Mouse (Mus musculus) cortical plate, adult 2 months (tissue): ENCODE measurements around the gene Lpp.

Source experiments
- CTCF ChIP-seq: fragments of 200-500 bp; IDR thresholded peaks from 2 replicates; pipeline ENCODE4 v1.5.1; 2011; ENCODE audit warnings: mild to moderate bottlenecking, control low read depth, low read length; ENCODE audit not compliant: insufficient read depth; ENCODE audit errors: extremely low read depth
- POLR2A ChIP-seq: fragments of 200-500 bp; IDR thresholded peaks from 2 replicates; pipeline ENCODE4 v1.6.1; 2011; ENCODE audit warnings: mild to moderate bottlenecking, low read length, control low read depth; ENCODE audit not compliant: insufficient read depth; ENCODE audit errors: extremely low read depth

DNA sequence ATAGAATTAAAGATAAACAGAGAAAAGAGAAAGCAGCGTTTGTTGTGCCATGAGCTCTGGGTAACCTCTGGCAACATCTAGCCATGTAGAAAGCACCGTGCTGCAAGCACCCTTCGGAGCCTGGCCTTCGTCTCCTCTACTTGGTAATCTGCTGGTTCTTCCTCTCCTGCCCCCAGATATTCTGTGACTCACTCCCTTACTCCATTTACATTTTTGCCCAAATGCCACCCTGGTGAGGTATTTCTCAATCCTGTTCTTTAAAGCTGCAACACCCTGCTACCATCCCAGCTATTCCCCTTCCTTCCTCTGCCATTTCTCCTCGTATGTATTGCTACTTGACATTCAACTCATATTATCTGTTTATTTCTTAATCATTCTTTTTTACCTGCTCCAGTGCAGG, 263.4 kb downstream of the Lpp start:
- TF ChIP-seq CTCF (no peak), POLR2A (no peak)
